Mouse (Mus musculus): ENCODE measurements around the gene Ica1.

- TF ChIP-seq POLR2A (IDR thresholded peaks at IDR 0.05; ENCODE audit: borderline replicate concordance, insufficient read depth, low read length), result no peak
- TF ChIP-seq CTCF (IDR thresholded peaks at IDR 0.05; ENCODE audit: borderline replicate concordance, insufficient read depth, low read depth, low read length), result no peak
These were observed 58.6 kb downstream of the Ica1 start for GRCm38 (mm10) chr6:8719692-8720091.

Data from cerebellum, adult 2 months (tissue).